Mouse (Mus musculus) kidney, postnatal 0 days (tissue): ENCODE measurements around the gene Slc25a44. TPM values are rescaled to one million over a fixed set of nuclear protein-coding genes. Genes with fewer than 3 reads are reported as not detected.
A peak's percentile ranks its signal among the peaks of the same experiment; 100 is the strongest.

Source experiments
- ATAC-seq: fragments of 200-750 bp; cut with Nextera tagmentation; replicated peaks from 2 replicates; pipeline ENCODE4 v1.8.0; 2017; ENCODE audit warnings: low read depth, moderate number of reproducible peaks, moderate TSS enrichment, moderate library complexity; ENCODE audit not compliant: low FRiP score
- DNase-seq: peaks from one replicate; pipeline ENCODE4 v3.0.0-alpha.2; 2016; ENCODE audit warnings: low spot score
- H3K27ac ChIP-seq: fragments of 300-500 bp; sonication (generic); 2 replicates; pipeline ENCODE4 v1.5.1; 2014; ENCODE audit warnings: mild to moderate bottlenecking
- H3K27me3 ChIP-seq: fragments of 300-500 bp; sonication (generic); 2 replicates; pipeline ENCODE4 v1.6.1; 2014; ENCODE audit warnings: low read length, mixed read lengths; ENCODE audit not compliant: insufficient read depth
- H3K36me3 ChIP-seq: fragments of 300-500 bp; sonication (generic); 2 replicates; pipeline ENCODE4 v1.6.1; 2014; ENCODE audit warnings: low read length, mixed read lengths; ENCODE audit not compliant: insufficient read depth
- H3K4me1 ChIP-seq: fragments of 300-500 bp; sonication (generic); replicated peaks from 2 replicates; pipeline ENCODE4 v1.6.1; 2014; ENCODE audit warnings: antibody characterized with exemption, low read length, mixed read lengths; ENCODE audit not compliant: insufficient read depth
- H3K4me2 ChIP-seq: fragments of 300-500 bp; sonication (generic); 2 replicates; pipeline ENCODE4 v1.6.1; 2014; ENCODE audit warnings: mild to moderate bottlenecking, low read length, moderate library complexity, mixed read lengths
- H3K4me3 ChIP-seq: fragments of 300-500 bp; sonication (generic); replicated peaks from 2 replicates; pipeline ENCODE4 v1.5.1; 2014; ENCODE audit warnings: low read depth, low read length
- H3K9ac ChIP-seq: fragments of 300-500 bp; sonication (generic); 2 replicates; pipeline ENCODE4 v1.6.1; 2014; ENCODE audit warnings: low read depth, low read length
- H3K9me3 ChIP-seq: fragments of 300-500 bp; sonication (generic); replicated peaks from 2 replicates; pipeline ENCODE4 v1.6.1; 2016; ENCODE audit warnings: low read length, inconsistent platforms, mixed read lengths
- CTCF ChIP-seq: IDR thresholded peaks from 2 replicates; pipeline ENCODE4 v1.5.1; 2016; ENCODE audit warnings: antibody characterized with exemption, low read depth, mild to moderate bottlenecking, moderate library complexity
- WGBS: fragments of 180-500 bp; shearing (Covaris S2); extraction: QIAGEN DNeasy Blood & Tissue Kit; methylation state at CpG from one replicate; pipeline ENCODE4 v1.1.7; 2014; 5-methylcytosine and 5-hydroxymethylcytosine counted together
- polyA plus RNA-seq: library from polyadenylated mRNA; unstranded; fragments of >200 nt; fragmentation: Nextera tagmentation; extraction: Ambion mirVana; gene quantifications from 2 replicates; pipeline ENCODE4 v1.2.1, GENCODE M21; 2015

The Slc25a44 gene
- polyA plus RNA-seq, 1 experiment from 2014 or later = 17.1 TPM

DNA sequence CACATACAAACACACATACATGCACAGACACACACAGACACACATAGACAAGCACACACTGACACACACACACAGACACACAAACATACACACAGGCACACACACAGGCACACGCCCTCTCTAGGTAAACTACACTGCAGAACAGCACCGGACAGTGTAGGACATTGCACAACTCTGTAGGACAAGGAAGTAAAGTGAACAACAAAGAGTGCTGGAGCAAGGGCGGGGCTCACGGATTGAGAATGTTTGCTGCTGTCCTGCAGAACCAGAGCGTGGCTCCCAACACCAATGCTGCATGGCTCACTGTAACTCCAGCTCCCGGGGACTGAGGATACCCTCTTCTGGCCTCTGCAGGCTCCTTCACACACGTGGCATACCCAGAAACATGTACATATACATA lies 17.9 kb upstream of the Slc25a44 start:
- H3K4me3 ChIP-seq = no peak overlapping the region
- no peak overlapping the region for H3K27ac ChIP-seq
- no peak overlapping the region for H3K4me2 ChIP-seq
- peaks cover 8% of the 10 kb centered on the region for H3K4me1 ChIP-seq
- no peaks in the 10 kb centered on the region for H3K9me3 ChIP-seq
- 0 out of 2 replicates have a peak, but pooled peaks cover 7% of the 10 kb centered on the region for H3K36me3 ChIP-seq
- DNase-seq (no peak), ATAC-seq (no peak)
- TF ChIP-seq CTCF = no peak
- H3K9ac ChIP-seq = no peak overlapping the region
- H3K27me3 ChIP-seq = no peaks in the 10 kb centered on the region
- WGBS = 68% methylated on average over 7 of the region's 7 CpGs

DNA sequence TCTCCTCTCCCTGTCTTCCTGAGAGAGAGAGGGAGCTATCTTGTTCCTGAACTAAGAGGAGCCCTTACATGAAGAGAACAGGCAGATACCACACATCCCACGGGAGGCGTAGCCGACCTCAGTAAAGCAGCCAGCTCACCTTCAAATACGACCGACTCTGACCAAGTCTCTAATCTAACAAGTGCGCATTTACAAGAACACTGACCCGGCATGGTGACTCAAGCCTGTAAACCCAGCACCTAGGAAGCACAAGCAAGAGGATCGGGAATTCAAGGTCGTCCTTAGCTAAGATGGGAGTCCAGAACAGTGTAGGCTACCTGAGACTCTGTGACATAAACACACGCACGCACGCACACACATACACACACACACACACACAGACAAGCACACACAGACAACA lies 17.5 kb upstream of the Slc25a44 start:
- 79% methylated on average over 12 of the region's 12 CpGs for WGBS
- Histone ChIP-seq H3K4me3 (no peak overlapping the region), H3K36me3 (0 out of 2 replicates have a peak, but pooled peaks cover 7% of the 10 kb centered on the region), H3K27ac (no peak overlapping the region), H3K4me2 (no peak overlapping the region), H3K27me3 (no peaks in the 10 kb centered on the region), H3K4me1 (peaks cover 12% of the 10 kb centered on the region), H3K9me3 (no peaks in the 10 kb centered on the region), H3K9ac (no peak overlapping the region)
- DNase-seq (no peak), ATAC-seq (no peak)
- no peak for TF ChIP-seq CTCF

DNA sequence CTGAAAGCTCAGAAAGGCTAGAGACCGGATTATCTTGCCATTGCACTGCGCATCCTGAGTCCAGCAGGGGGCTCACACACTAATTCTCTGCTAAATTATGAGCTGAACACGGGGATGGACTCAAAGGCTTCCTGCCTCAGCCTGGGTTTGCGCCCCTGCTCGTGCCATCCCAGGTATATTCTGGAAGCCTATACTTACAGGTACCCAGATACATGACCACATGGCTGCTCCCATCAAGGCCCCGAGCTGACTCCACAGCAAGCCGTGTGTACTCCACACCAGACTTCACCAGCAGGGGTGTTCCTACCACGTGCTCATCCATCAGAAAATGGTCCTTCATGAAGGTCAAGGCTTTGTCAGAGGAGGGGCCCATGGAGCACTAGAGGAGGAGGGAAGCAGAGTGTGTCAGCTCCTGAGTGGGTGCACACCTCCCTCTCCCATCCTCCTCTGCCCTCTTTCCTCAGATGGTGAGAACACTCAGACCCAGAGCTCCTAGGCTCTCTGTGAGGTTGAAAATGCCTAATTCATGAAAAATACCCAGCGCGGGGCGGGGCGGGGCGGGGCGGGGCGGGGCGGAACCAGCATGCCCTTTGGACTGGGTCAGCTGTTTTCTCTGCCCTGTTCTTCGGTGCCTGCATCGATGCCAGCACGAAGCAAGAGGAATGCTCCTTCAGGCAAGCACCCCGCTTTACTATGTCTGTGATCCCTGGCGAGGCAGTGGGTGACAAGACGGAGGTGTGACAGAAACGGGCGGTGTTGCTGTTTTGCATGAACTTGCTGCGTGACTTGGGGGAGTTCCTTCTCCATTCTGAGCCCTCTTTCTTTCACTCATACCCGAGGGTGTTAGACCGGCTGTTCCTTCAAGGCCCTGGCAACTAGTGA lies 15.8 kb upstream of the Slc25a44 start:
- peaks cover 19% of the 10 kb centered on the region for H3K4me1 ChIP-seq
- 0 out of 2 replicates have a peak, but pooled peaks cover 4% of the 10 kb centered on the region for H3K36me3 ChIP-seq
- H3K9me3 ChIP-seq = no peaks in the 10 kb centered on the region
- H3K27me3 ChIP-seq = no peaks in the 10 kb centered on the region
- H3K4me3 ChIP-seq = no peak overlapping the region
- WGBS = 16% methylated on average over 27 of the region's 27 CpGs
- DNase-seq = peak; percentile 78
- ATAC-seq = no peak
- H3K4me2 ChIP-seq = peak overlapping the region; percentile 38
- H3K27ac ChIP-seq = 0 out of 2 replicates have a peak overlapping the region, but pooled peaks have one; percentile 15
- TF ChIP-seq CTCF = peak; percentile 72
- H3K9ac ChIP-seq = no peak overlapping the region

DNA sequence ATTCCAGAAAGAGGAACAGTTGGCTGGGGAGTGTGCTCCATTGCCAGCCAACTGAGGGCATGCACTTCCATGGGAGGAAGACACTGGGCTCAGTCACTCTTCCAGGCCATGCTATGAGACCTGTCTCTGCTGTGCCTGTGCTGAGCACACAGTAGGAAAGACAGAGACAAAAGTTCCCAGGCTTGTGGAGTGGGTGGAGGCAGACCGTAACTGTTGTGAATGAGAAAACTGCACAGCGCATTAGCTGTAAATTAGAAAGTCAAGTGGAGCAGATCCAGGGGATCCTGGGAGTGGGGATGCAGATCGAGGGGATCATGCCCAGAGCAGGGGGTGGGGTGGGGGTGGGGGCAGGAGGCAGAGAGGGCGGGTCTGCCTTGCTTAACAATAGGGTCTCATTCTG lies 14.6 kb upstream of the Slc25a44 start:
- Histone ChIP-seq H3K4me3 (no peak overlapping the region), H3K4me1 (peaks cover 19% of the 10 kb centered on the region), H3K9ac (no peak overlapping the region), H3K9me3 (no peaks in the 10 kb centered on the region), H3K27me3 (no peaks in the 10 kb centered on the region), H3K36me3 (no peaks in the 10 kb centered on the region), H3K27ac (no peak overlapping the region), H3K4me2 (no peak overlapping the region)
- no peak for ATAC-seq
- DNase-seq = no peak
- no peak for TF ChIP-seq CTCF
- WGBS = 52% methylated on average over 4 of the region's 4 CpGs

DNA sequence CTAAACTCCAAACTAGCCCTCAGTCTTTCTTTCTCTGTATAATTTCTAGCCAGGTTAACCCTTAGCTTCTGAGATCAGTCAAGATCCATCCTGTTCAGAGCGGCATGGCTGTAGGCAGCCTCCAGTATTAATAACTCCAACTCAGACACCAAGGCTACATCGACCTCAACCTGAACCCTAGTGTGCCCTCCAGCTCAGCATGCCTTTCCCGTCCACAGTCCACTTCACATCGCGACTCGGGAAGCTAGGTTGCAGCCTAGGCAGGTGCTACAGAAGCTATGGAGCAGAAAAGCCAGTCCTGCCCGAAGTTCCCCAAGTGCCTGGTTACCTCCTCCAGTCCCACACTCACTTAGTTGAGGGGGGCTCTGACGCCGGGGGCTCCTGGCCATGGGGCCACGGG lies 12.5 kb upstream of the Slc25a44 start:
- 46% methylated on average over 10 of the region's 10 CpGs for WGBS
- Histone ChIP-seq H3K4me1 (peaks cover 19% of the 10 kb centered on the region), H3K27me3 (no peaks in the 10 kb centered on the region), H3K36me3 (no peaks in the 10 kb centered on the region), H3K27ac (peak overlapping the region; percentile 80), H3K9me3 (no peaks in the 10 kb centered on the region), H3K9ac (peak overlapping the region; percentile 32; the same call in 1 of the 2 replicates), H3K4me2 (peak overlapping the region; percentile 53; the same call in 1 of the 2 replicates), H3K4me3 (no peak overlapping the region)
- peak; percentile 55 for DNase-seq
- no peak for TF ChIP-seq CTCF
- ATAC-seq = peak; percentile 50; the same call in 1 of the 2 replicates

DNA sequence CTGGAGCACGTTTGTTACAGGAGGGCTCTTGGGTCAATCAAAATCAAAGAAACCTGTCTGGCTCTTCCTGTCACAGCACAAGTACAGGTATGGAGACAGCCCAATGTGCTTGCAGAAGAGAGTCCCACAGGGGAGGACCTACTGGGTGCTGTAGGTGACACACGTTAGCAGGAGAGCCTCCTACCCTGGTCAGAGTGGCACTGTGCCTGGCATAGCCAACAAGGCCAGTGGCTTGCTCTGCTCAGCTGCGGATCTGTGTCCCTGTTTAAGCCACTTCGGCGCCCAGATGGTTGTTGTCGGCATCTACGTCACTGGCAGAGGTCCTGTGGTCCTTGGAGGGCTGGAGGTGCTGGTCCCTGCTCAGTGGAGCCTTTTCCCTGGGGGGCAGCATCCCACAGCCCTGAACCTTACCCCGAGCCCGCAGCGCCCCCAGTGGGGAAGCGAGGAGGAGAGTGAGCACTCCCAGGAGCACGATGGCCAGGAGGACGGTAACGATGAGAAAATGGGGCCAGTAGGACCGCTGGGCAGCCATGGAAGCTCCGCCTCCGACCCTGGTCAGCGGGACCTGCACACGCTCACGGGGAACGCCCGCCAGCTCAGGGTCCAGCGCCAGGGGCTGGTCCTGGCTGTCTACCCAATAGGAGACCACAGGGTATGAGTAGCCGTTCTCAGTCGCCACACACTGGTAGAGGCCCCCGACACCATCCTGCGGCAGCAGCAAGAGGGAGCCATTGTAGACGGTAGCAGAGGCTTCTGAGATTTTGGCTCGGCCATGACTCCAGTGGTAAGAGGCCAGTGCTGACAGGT lies 11.7 kb upstream of the Slc25a44 start:
- WGBS = 9% methylated on average over 29 of the region's 29 CpGs
- Histone ChIP-seq H3K27ac (peak overlapping the region; percentile 80), H3K27me3 (no peaks in the 10 kb centered on the region), H3K9ac (peak overlapping the region; percentile 9; the same call in 1 of the 2 replicates), H3K9me3 (no peaks in the 10 kb centered on the region), H3K4me3 (peak overlapping the region; percentile 6; the same call in 1 of the 2 replicates), H3K4me1 (peaks cover 19% of the 10 kb centered on the region), H3K36me3 (no peaks in the 10 kb centered on the region), H3K4me2 (peak overlapping the region; percentile 53)
- TF ChIP-seq CTCF = peak; percentile 64
- peak; percentile 83 for DNase-seq
- ATAC-seq = peak; percentile 87
